Mouse (Mus musculus) retina, adult 2 months (tissue): ENCODE data around the gene Slc16a4.
A peak's percentile ranks its signal among the peaks of the same experiment; 100 is the strongest.
"Not testable (repeated sequence)": the region's sequence is repeated elsewhere in the genome, so short reads cannot be mapped to it uniquely, and the experiment has no call there.

Experiments used
- DNase-seq: peaks from one replicate; pipeline ENCODE4 v3.0.0-alpha.2; 2012; ENCODE audit warnings: low read depth, low spot score

The Slc16a4 gene

GRCm38 (mm10) chr3:107295672-107296360 lies 4.8 kb downstream of the Slc16a4 start:
- DNase-seq: no peak

GRCm38 (mm10) chr3:107296917-107297316 lies 5.9 kb downstream of the Slc16a4 start:
- not testable (repeated sequence) for DNase-seq

- DNase-seq: no peak
Observed at GRCm38 (mm10) chr3:107317338-107317737, 26.3 kb downstream of the Slc16a4 start.

- no peak for DNase-seq
Observed at GRCm38 (mm10) chr3:107321141-107321540, 30.1 kb downstream of the Slc16a4 start.

GRCm38 (mm10) chr3:107321776-107322175 lies 30.7 kb downstream of the Slc16a4 start:
- DNase-seq: no peak

- no peak for DNase-seq
Observed at GRCm38 (mm10) chr3:107326442-107326841, 35.4 kb downstream of the Slc16a4 start.

- no peak for DNase-seq
Observed at GRCm38 (mm10) chr3:107330503-107331424, 39.7 kb downstream of the Slc16a4 start.

GRCm38 (mm10) chr3:107331746-107332126 lies 40.7 kb downstream of the Slc16a4 start:
- DNase-seq: no peak

- DNase-seq: no peak
Observed at GRCm38 (mm10) chr3:107332127-107332959, 41.3 kb downstream of the Slc16a4 start.

GRCm38 (mm10) chr3:107332960-107333380 lies 41.9 kb downstream of the Slc16a4 start:
- peak; percentile 99 for DNase-seq

GRCm38 (mm10) chr3:107333381-107334201 lies 42.6 kb downstream of the Slc16a4 start, which contains the start of gene Rbm15:
Gene Rbm15, minus strand, starts transcription at chr3:107333673.
- peak; percentile 100 for DNase-seq

GRCm38 (mm10) chr3:107334202-107334934 lies 43.3 kb downstream of the Slc16a4 start:
- DNase-seq: no peak

- DNase-seq: no peak
Observed at GRCm38 (mm10) chr3:107343971-107344370, 52.9 kb downstream of the Slc16a4 start.

- no peak for DNase-seq
Observed at GRCm38 (mm10) chr3:107345033-107345725, 54.1 kb downstream of the Slc16a4 start.

- no peak for DNase-seq
Observed at GRCm38 (mm10) chr3:107349006-107349405, 58.0 kb downstream of the Slc16a4 start.

- no peak for DNase-seq
Observed at GRCm38 (mm10) chr3:107351706-107352105, 60.7 kb downstream of the Slc16a4 start.

GRCm38 (mm10) chr3:107355618-107356260 lies 64.7 kb downstream of the Slc16a4 start:
- no peak for DNase-seq

- DNase-seq: peak; percentile 63
Observed at GRCm38 (mm10) chr3:107356964-107357441, 66.0 kb downstream of the Slc16a4 start.
